Mouse (Mus musculus): ENCODE measurements around the gene Pik3c2a. TPM values are rescaled to one million over a fixed set of nuclear protein-coding genes. Genes with fewer than 3 reads are reported as not detected.

The Pik3c2a gene
- polyA plus RNA-seq, 1 experiment from 2014 or later: 30.3 TPM

- Histone ChIP-seq H3K27me3 (no peaks in the 10 kb centered on the region), H3K9ac (replicated peaks) (no peak overlapping the region), H3K27ac (replicated peaks) (no peak overlapping the region), H3K36me3 (no peaks in the 10 kb centered on the region), H3K9me3 (no peaks in the 10 kb centered on the region), H3K4me3 (no peak overlapping the region), H3K4me1 (peaks cover 23% of the 10 kb centered on the region), H3K4me2 (replicated peaks) (no peak overlapping the region)
- 91% methylated on average over 3 of the region's 3 CpGs for WGBS
- no peak for ATAC-seq (ENCODE audit: low FRiP score, low read depth)
Observed at GRCm38 (mm10) chr7:116288996-116289395, 154.3 kb downstream of the Pik3c2a start.

- WGBS: 86% methylated on average over 5 of the region's 5 CpGs
- H3K4me2 ChIP-seq (replicated peaks): no peak overlapping the region
- H3K27ac ChIP-seq (replicated peaks): no peak overlapping the region
- no peaks in the 10 kb centered on the region for H3K27me3 ChIP-seq
- no peaks in the 10 kb centered on the region for H3K36me3 ChIP-seq
- peaks cover 33% of the 10 kb centered on the region for H3K4me1 ChIP-seq
- H3K4me3 ChIP-seq: no peak overlapping the region
- no peak overlapping the region for H3K9ac ChIP-seq (replicated peaks)
- no peaks in the 10 kb centered on the region for H3K9me3 ChIP-seq
- ATAC-seq (ENCODE audit: low FRiP score, low read depth): no peak
Observed at GRCm38 (mm10) chr7:116287959-116288358, 155.3 kb downstream of the Pik3c2a start.

Other genes starting within 250 kb of the Pik3c2a start
- gene Plekha7, start 135.1 kb downstream of the Pik3c2a start, polyA plus RNA-seq (2016; fragmentation: Nextera tagmentation; extraction: Ambion mirVana): 17.3 and 21.2 TPM in 2 replicates
- gene Rps13, start 109.3 kb downstream of the Pik3c2a start, polyA plus RNA-seq (2016; fragmentation: Nextera tagmentation; extraction: Ambion mirVana): 605 and 651 TPM in 2 replicates
- 15.7 and 17.3 TPM in 2 replicates for gene Nucb2, start 60.9 kb upstream of the Pik3c2a start, polyA plus RNA-seq (2016; fragmentation: Nextera tagmentation; extraction: Ambion mirVana)